Mouse (Mus musculus) gonadal fat pad, adult 2 months (tissue): ENCODE data around the gene Ptprm. TPM values are rescaled to one million over a fixed set of nuclear protein-coding genes. Genes with fewer than 3 reads are reported as not detected.

Experiments used
- DNase-seq: peaks from one replicate; pipeline ENCODE4 v3.0.0-alpha.2; 2012; ENCODE audit warnings: low read depth
- polyA plus RNA-seq: library from polyadenylated mRNA; depleted of rRNA; stranded (reverse); fragments of >200 nt; gene quantifications from 2 replicates; pipeline ENCODE4 v1.2.3, GENCODE M21; 2012

Gene Ptprm
- polyA plus RNA-seq, 1 experiment = 16.9 TPM

DNA sequence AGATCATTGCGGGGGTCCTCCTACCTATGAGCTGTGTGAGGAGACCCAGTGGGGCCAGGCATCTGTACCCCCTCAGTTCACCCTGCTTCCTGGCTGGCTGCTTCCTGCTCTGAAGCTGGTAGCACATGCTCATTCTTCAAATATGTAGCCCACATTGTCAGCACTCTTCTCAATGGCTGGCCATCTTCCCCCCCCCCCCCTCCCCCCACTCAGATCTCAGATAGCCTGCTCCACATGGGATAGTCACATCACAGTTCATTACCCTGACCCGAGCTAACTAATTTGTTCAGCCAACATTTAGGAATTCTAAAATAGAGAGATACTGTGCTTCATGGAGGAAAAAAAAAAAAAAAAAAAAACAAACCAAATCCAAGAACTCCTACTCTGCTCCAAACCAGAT is 679.6 kb downstream of the Ptprm start:
- DNase-seq = no peak

DNA sequence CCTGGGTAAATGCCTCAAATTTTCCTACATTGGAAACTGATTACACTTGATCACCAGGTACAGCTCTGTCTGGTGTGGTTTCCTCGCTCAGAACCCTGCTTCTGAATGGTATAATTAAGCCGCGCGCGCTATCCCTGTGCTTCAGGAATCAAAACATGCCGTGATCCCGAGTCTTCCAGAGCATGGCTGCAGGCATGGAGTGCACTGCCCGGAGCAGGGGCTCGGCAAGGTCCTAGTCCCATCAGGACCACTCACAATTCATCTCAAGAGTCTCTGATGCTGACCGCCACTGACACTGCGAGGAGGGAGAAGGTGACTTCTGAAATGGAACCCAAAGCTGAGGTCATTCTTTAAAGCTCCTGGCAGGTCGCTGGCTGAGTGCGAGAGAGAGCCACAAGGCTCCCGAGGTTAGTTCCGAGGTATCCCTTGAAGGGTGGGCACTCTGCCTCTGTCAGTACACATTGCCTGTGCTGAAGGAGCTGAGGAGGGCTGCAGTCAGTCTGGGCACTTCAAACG is 682.5 kb downstream of the Ptprm start:
- DNase-seq = no peak

- no peak for DNase-seq
These were observed 683.0 kb downstream of the Ptprm start for GRCm38 (mm10) chr17:66671287-66671686.

DNA sequence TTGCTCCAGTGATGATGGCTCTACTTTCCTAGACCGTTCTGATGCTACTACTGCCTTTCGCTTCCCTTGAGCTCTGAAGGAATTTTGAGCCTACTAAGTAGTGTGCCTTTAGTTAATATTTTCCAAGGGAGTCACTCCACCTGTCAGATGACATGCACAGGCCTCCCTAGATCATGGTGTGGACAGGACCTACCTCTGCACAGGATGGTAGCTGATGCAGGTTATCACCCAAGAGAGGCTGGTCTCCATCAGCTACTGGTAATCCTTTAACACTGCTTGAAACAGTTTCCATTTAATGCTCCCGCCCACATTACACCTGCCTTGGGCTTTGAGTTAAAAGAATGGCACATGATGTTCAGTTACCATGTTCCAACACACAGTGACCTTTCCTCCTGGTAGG is 688.5 kb downstream of the Ptprm start:
- no peak for DNase-seq

DNA sequence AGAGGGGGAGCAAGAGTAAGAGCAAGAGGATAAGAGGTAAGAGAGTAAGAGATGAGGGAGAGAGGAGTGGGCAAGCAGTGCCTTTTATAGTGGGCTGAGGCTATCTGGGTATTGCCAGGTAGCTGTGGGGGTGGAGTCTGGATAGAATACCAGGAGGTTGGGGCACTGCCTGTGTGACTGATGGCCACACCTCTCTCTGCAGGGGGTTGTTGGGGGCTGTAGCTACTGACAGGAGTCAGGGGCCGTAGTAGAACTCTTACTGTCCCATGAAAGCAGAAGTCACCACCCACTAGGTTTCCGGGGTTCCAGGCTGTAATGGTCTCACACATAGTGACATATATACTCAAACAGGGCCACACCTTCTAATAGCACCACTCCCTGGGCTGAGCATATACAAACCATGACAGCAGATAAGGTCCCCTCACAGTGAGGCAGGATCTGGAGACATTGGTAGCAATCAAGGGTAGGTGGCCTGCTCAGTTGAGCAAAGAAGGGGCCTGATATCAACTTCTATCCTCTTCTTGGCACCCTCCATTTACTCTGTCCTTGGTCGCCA is 689.0 kb downstream of the Ptprm start:
- no peak for DNase-seq

GRCm38 (mm10) chr17:66664796-66665195 is 689.5 kb downstream of the Ptprm start:
- DNase-seq = no peak

DNA sequence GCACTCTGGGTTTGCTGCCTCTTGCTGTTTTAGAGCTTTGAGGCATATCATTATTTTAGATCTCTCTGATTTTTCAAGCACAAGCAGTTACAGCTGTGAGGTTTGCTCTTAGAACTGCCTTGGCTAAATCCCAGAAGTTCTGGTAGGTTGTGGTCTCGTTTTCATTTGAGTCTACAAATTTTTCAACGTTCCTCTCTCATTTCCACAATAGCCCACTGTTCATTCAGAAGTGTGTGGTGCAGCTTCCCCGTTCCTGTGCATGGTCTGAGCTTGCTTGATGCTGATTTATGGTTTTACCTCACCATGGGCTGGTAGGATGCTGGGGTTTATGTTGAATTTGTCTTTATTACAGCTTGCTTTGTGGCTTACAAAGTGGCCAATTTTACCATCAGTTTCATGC is 695.0 kb downstream of the Ptprm start:
- DNase-seq = no peak

DNA sequence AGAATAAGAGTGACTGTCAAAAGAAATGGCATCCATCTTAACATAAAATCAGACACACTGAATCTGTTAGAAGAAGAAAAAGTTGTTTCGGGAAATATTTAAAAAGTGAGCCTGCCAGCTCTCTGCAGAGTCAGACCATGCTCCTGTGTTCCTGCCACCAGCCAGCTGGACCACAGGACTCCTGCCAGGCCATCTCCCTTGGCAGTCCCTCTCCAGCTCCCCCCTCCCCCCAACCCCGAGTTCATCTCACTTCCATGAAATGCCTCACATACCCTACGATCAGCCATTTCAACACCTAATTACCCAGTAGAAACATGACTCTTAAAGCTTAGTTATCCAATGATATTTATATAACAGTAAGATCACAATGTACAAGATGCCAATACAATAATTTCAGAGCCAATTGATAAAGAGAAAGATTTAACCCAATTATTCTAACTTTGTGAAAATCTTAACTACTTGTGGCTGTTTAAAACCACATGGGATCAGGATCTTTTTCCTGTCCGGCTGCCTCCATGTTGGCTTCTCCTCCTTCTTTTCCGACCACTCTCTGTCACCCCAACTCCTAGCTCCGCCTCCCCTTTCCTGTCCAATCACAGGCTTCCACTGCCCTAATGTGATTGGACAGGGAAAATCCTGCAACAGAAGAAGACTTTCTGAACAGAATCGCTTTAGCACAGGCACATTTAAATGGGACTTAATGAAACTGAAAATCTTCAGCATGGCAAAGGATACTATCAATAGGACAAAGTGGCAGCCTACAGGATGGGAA is 716.1 kb downstream of the Ptprm start:
- DNase-seq = no peak

- no peak for DNase-seq
These were observed 734.1 kb downstream of the Ptprm start for GRCm38 (mm10) chr17:66619996-66620656.

DNA sequence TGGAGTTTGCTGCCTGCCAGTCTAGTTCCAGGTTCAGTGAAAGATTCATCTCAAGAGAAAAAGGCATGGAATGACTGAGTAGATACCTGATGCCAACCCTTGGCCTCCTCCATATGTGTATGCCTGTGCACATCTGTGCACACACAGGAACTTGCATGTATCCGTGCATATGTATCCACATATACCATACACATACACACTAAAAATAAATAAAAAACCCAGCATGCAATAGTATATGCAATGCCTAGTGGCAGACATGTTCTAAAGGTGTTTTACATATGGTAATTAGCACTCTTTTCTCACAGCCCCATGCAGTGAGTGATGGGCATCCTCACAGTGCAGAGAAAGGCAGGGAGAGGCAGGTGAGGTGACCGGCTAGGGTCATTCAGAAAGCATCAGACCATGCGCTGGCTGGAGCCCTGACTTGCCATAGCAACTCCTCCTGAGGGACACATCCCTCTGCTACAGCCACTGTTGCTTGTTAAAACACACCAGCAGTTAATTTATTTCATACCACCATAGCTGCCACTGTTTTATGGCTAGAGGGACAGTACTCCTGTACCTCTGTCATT is 734.9 kb downstream of the Ptprm start:
- DNase-seq = no peak
